ENCODE assay signal across 12 mouse cellular contexts in genomic region chr7:130862501-130862900, GRCm38 (mm10). TPM values are rescaled to one million over a fixed set of nuclear protein-coding genes. Genes with fewer than 3 reads are reported as not detected.
DNase-seq lines count a peak whose midpoint lies in the region; ATAC-seq and TF ChIP-seq lines count a peak whose summit lies in the region.
"Had no signal": no experiment of that assay in that cellular context is flagged by ENCODE, and none has a peak within 500 bp of the region (broad histone marks: within the 10 kb centered on the region; RNA-seq: fewer than 3 reads in every experiment).

No protein-coding gene starts in this region.

- no peak for TF ChIP-seq CTCF in hindbrain, postnatal 0 days (IDR thresholded peaks at IDR 0.05; ENCODE audit: low read depth)

- peak; percentile 48 to 52 for DNase-seq in cerebellum, postnatal 10 days
- DNase-seq in cerebellum, postnatal 36 days: no peak
- peak; percentile 45 to 47 for DNase-seq in layer of hippocampus, adult 8-10 months (ENCODE audit: low spot score in 2 of 2)
- DNase-seq in layer of hippocampus, postnatal 25 days (ENCODE audit: extremely low spot score in 1 of 2, low spot score in 1 of 2): no peak
- DNase-seq in Muller cell, postnatal 12 days (ENCODE audit: inconsistent ontology term): peak; percentile 71
- peak; percentile 37 for DNase-seq in kidney, postnatal 14 days
- no peak for DNase-seq in hindbrain, postnatal 0 days (ENCODE audit: low spot score)
- no peak for DNase-seq in gastrocnemius, postnatal 25 days
- DNase-seq: adrenal gland, postnatal 10 days; heart, postnatal 4 days had no signal

- H3K4me1 ChIP-seq in hindbrain, postnatal 0 days (ENCODE audit: insufficient read depth, low read length): peaks cover 10% of the 10 kb centered on the region

- no peak overlapping the region for H3K4me2 ChIP-seq in hindbrain, postnatal 0 days (ENCODE audit: low read depth, low read length)

- H3K4me3 ChIP-seq in hindbrain, postnatal 0 days (ENCODE audit: low read length): no peak overlapping the region
- H3K4me3 ChIP-seq: myocyte had no signal

- no peaks in the 10 kb centered on the region for H3K36me3 ChIP-seq in hindbrain, postnatal 0 days (ENCODE audit: insufficient read depth, low read length)

- H3K9ac ChIP-seq in hindbrain, postnatal 0 days (replicated peaks; ENCODE audit: low read length): no peak overlapping the region

- no peaks in the 10 kb centered on the region for H3K27me3 ChIP-seq in hindbrain, postnatal 0 days (ENCODE audit: insufficient read depth, low read length)

- H3K9me3 ChIP-seq in hindbrain, postnatal 0 days (ENCODE audit: low read length): no peaks in the 10 kb centered on the region

- WGBS in hindbrain, postnatal 0 days: 50% methylated on average over 1 of the region's 1 CpGs

- no peak overlapping the region for H3K27ac ChIP-seq in hindbrain, postnatal 0 days

- ATAC-seq in hindbrain, postnatal 0 days: no peak
- ATAC-seq: inflammation-experienced regulatory T-cells, adult 6 months had no signal

RNA-seq across cellular contexts. Expression of gene Plekha1, which starts 3.1 kb away (rescaled TPM):
- 10 to 100 TPM; 87.2 to 97.4 (median 91.8) TPM for total RNA-seq in layer of hippocampus, adult 8-10 months (2022)
- total RNA-seq in layer of hippocampus, postnatal 25 days (2021): 100 to 1,000 TPM in 1 of 2 experiments, 10 to 100 TPM in 1; 89.5 to 108 TPM
- 72.6 and 79.8 TPM in 2 replicates for total RNA-seq in hindbrain, postnatal 0 days (2014; rRNA removed)
- polyA plus RNA-seq in hindbrain, postnatal 0 days (2015; fragmentation: Nextera tagmentation; extraction: Ambion mirVana): 44.2 and 50.0 TPM in 2 replicates
- total RNA-seq in gastrocnemius, postnatal 25 days (2021): 10 to 100 TPM; 22.8 to 23.2 TPM

Comparison
In these comparisons a context has a peak if more than half of its experiments do, and no peak if none do; other contexts are left out.
1. DNase-seq: peak in cerebellum, postnatal 10 days (2 of 2), layer of hippocampus, adult 8-10 months (2 of 2), Muller cell, postnatal 12 days (single experiment) and kidney, postnatal 14 days (single experiment); none in cerebellum, postnatal 36 days (0 of 2), layer of hippocampus, postnatal 25 days (0 of 2), hindbrain, postnatal 0 days (single experiment) and gastrocnemius, postnatal 25 days (single experiment).